Mouse (Mus musculus): ENCODE measurements around the gene Smarce1. TPM values are rescaled to one million over a fixed set of nuclear protein-coding genes. Genes with fewer than 3 reads are reported as not detected.

Gene Smarce1
- total RNA-seq, 2 experiments from 2014 or later: 51.8 to 59.7 TPM

DNA sequence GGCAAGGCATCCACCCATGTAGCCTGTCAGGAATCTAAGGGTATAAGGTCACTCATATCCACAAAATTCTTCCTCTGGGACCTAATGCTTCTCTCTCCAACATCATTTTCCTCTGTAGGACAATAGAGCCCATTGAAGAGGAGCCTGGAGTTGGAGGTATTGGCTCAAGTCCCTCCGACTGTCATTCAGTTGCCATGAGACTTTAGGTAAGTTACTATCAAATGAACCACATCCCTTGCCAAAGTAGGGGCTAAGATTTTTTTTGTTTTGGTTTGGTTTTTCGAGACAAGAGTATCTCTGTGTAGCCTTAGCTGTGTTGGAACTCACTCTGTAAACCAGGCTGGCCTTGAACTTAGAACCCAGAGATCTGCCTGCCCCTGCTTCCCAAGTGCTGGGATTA lies 59.4 kb downstream of the Smarce1 start:
- no peak for DNase-seq (ENCODE audit: extremely low spot score in 1 of 2, low spot score in 1 of 2)

GRCm38 (mm10) chr11:99170547-99171267 lies 60.1 kb downstream of the Smarce1 start:
- DNase-seq (ENCODE audit: extremely low spot score in 1 of 2, low spot score in 1 of 2): no peak

- DNase-seq (ENCODE audit: extremely low spot score in 1 of 2, low spot score in 1 of 2): no peak
Measured at GRCm38 (mm10) chr11:99170005-99170404, 60.8 kb downstream of the Smarce1 start.

- no peak for DNase-seq (ENCODE audit: extremely low spot score in 1 of 2, low spot score in 1 of 2)
Measured at GRCm38 (mm10) chr11:99169438-99169837, 61.4 kb downstream of the Smarce1 start.

- DNase-seq (ENCODE audit: extremely low spot score in 1 of 2, low spot score in 1 of 2): no peak
Measured at GRCm38 (mm10) chr11:99168030-99168474, 62.8 kb downstream of the Smarce1 start.

DNA sequence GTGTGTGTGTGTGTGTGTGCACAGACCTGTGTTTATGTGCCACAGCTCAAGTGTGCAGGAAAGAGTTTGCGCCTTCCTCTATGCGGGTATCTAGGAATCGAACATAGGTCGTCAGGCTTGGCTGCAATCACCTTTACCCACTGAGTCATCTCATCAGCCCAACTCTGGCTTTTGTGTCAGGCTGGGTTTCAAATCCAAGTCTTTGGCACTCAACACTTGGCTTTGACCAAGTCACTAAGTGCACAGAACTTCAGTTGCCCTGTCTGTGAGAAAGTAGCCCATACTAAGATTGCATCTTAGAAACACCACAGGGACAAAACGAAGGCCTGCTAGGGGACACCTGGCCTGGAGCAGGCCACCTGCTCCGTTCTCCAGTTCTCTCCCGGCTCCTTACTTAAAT lies 63.2 kb downstream of the Smarce1 start:
- no peak for DNase-seq (ENCODE audit: extremely low spot score in 1 of 2, low spot score in 1 of 2)

DNA sequence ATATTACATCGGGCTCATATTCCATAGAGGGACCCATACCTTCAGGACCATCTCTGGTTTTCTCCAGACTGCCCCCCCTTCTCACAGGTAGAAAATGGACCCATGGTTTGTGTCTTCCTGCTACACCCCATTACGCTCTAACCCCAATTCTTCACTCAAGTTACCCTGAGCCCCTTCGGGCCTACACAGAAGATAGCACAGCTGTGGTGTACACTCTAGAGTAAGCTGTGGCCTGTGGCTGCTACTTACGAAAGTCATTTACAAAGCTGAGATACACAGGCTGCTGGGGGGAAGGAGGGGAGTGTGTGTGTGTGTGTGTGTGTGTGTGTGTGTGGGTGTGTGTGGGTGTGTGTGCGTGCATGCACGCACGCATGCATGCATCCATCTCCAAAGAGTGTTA lies 64.6 kb downstream of the Smarce1 start:
- DNase-seq (ENCODE audit: extremely low spot score in 1 of 2, low spot score in 1 of 2): no peak

DNA sequence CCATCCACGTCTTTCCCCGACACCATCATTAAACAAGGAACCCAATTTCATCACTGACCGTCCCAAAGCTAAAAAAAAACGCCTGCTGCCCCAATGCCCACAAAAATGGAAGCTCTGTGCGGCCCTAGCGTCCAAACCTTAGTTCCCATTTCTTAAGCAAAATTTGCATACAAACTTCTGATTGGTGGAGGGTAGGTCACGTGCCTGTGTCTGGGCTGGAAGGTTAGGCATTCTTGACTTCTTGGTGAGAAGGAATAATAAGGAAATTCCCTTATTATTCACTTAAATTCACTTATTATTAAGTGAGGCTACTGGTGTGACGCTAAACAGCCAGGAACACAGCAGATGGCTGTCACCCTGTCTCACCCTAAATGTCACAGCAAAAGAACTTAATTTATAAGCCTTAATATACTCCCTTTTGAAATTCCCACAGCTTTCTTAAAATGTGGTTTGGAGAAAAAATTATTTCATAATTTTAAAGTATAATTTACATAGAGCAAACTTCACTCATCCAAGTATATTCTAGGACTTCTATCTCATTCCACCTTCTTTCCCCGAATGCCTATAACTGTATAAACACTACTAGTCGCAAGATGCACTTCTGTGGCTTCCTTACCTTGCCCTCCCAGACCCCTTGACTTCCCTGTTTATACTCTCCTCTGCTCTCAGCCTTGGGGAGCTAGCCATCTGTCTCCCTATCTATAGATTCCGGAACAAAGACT lies 65.6 kb downstream of the Smarce1 start:
- DNase-seq (ENCODE audit: extremely low spot score in 1 of 2, low spot score in 1 of 2): no peak

DNA sequence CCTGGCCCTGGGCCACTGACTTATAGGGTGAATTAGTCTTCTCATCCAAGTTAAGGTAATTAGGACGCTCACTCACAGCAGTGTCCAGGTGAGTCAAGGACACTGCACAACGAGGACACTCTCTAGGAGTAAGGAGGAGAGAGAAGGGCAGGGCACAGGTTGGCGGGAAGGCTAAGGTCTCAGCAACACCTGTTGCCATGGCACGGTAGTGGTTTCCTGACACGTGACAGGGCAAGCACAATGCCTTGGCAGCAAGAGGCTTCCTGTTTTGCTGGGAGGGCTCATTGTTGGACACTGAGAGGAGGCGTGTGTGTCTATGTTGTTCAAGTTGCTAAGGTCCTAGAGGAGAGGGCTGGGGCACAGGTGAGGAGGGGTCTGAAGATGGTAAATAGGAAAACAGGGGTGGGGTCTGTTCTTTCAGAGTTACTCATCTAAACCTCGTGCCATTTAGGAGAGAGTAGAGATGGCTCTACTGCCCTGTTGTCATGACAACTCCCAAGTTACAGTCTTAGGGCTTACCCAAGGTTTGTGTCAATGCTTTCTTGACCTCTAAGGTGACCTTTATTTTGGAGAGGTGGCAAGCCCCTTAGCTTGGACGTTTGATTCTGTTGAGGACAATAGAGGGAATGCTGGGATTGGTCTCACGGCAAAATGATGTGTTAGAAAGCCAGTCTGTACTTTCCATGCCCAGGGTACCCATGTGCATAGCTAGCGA lies 67.7 kb downstream of the Smarce1 start:
- no peak for DNase-seq (ENCODE audit: extremely low spot score in 1 of 2, low spot score in 1 of 2)

- no peak for DNase-seq (ENCODE audit: extremely low spot score in 1 of 2, low spot score in 1 of 2)
Measured at GRCm38 (mm10) chr11:99161648-99162047, 69.2 kb downstream of the Smarce1 start.

DNA sequence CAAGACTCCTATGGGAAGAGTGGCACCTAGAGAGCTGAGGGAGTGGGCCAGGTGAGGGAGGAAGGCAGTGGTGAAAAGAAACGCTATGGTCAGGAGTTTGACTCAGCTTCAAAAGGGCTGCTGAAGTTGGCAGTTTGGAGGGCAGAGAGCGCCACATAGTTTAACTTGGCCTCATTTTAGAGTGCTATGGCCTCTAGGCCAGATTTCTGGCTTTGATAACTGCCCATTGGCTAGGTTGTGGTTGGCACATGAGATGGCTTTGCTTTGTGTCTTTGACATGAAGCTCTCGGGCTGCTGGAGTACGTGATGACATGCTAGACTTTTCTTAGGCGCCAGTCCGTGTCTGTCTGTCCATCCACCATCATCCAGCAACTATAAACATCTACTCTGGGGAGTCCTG lies 70.6 kb downstream of the Smarce1 start:
- no peak for DNase-seq (ENCODE audit: extremely low spot score in 1 of 2, low spot score in 1 of 2)

Other genes starting within 250 kb of the Smarce1 start
- 1 to 10 TPM; 1.5 to 2.3 TPM for gene Gjd3, start 248.0 kb downstream of the Smarce1 start, total RNA-seq (2021)
- gene Top2a, start 206.8 kb downstream of the Smarce1 start, total RNA-seq (2021): 1 to 10 TPM; 2.5 to 4.5 TPM
- gene Igfbp4, start 189.8 kb downstream of the Smarce1 start, total RNA-seq (2021): 10 to 100 TPM; 86.1 to 94.9 TPM
- not detected for gene Tns4, start 141.7 kb downstream of the Smarce1 start, total RNA-seq (2021)
- gene Ccr7, start 75.9 kb downstream of the Smarce1 start, total RNA-seq (2021): not detected
- 10 to 100 TPM; 26.5 to 27.3 TPM for gene Krt222, start 13.1 kb upstream of the Smarce1 start, total RNA-seq (2021)
- not detected for gene Krt24, start 54.2 kb upstream of the Smarce1 start, total RNA-seq (2021)
- gene Krt25, start 91.9 kb upstream of the Smarce1 start, total RNA-seq (2021): not detected
- gene Krt26, start 106.9 kb upstream of the Smarce1 start, total RNA-seq (2021): not detected
- gene Krt27, start 120.1 kb upstream of the Smarce1 start, total RNA-seq (2021): not detected
- gene Krt28, start 143.9 kb upstream of the Smarce1 start, total RNA-seq (2021): under 1 TPM; 0.21 to 0.49 TPM
- gene Krt10, start 158.3 kb upstream of the Smarce1 start, total RNA-seq (2021): 10 to 100 TPM; 12.6 to 15.7 TPM
- gene Krt12, start 191.2 kb upstream of the Smarce1 start, total RNA-seq (2021): 1 to 10 TPM in 1 of 2 experiments, under 1 TPM in 1; 0.89 to 1.4 TPM
- gene Krt20, start 207.1 kb upstream of the Smarce1 start, total RNA-seq (2021): not detected

All from layer of hippocampus, postnatal 25 days (tissue).